Mouse (Mus musculus) ovary, adult 2 months (tissue): Measurements from ENCODE around the gene Rabl2. TPM values are rescaled to one million over a fixed set of nuclear protein-coding genes. Genes with fewer than 3 reads are reported as not detected.

Source experiments
- polyA plus RNA-seq: library from polyadenylated mRNA; depleted of rRNA; stranded (reverse); fragments of >200 nt; gene quantifications from 2 replicates; pipeline ENCODE4 v1.2.3, GENCODE M21; 2012; rRNA removed

Rabl2 gene
- polyA plus RNA-seq, result 25.7 and 33.3 TPM in 2 replicates

GRCm38 (mm10) chr15:89591723-89592455, at the start of gene Rabl2:
Gene Rabl2, minus strand, starts transcription at chr15:89591923.

GRCm38 (mm10) chr15:89568114-89568513, 23.6 kb downstream of the Rabl2 start, which contains the start of gene Acr:
Gene Acr, plus strand, starts transcription at chr15:89568326.

Other genes with a start within 250 kb of the Rabl2 start
- gene Lmf2, start 236.3 kb downstream of the Rabl2 start, polyA plus RNA-seq, result 61.3 and 76.7 TPM in 2 replicates
- gene Ncaph2, start 236.2 kb downstream of the Rabl2 start, polyA plus RNA-seq, result 210 and 215 TPM in 2 replicates
- 108 and 113 TPM in 2 replicates for gene Sco2, start 218.1 kb downstream of the Rabl2 start, polyA plus RNA-seq
- gene Tymp, start 214.9 kb downstream of the Rabl2 start, polyA plus RNA-seq, result 22.0 and 32.3 TPM in 2 replicates
- 89.5 and 107 TPM in 2 replicates for gene Odf3b, start 212.6 kb downstream of the Rabl2 start, polyA plus RNA-seq
- 0.17 and 0.18 TPM in 2 replicates for gene Klhdc7b, start 207.0 kb downstream of the Rabl2 start, polyA plus RNA-seq
- not detected in 2 replicates for gene Syce3, start 181.4 kb downstream of the Rabl2 start, polyA plus RNA-seq
- gene Cpt1b, start 166.1 kb downstream of the Rabl2 start, polyA plus RNA-seq, result 1.3 and 1.9 TPM in 2 replicates
- 0.79 and 0.86 TPM in 2 replicates for gene C730034F03Rik, start 162.3 kb downstream of the Rabl2 start, polyA plus RNA-seq
- gene Gm44502, start 162.2 kb downstream of the Rabl2 start, polyA plus RNA-seq, result 1.8 and 3.8 TPM in 2 replicates
- 40.5 and 57.3 TPM in 2 replicates for gene Chkb, start 162.0 kb downstream of the Rabl2 start, polyA plus RNA-seq
- 0.33 and 0.51 TPM in 2 replicates for gene Mapk8ip2, start 138.0 kb downstream of the Rabl2 start, polyA plus RNA-seq
- 38.4 and 43.7 TPM in 2 replicates for gene Arsa, start 114.5 kb downstream of the Rabl2 start, polyA plus RNA-seq
- 29.6 and 30.5 TPM in 2 replicates for gene Shank3, start 92.3 kb downstream of the Rabl2 start, polyA plus RNA-seq
- 1.2 and 1.8 TPM in 2 replicates for gene Acr, start 23.6 kb downstream of the Rabl2 start, polyA plus RNA-seq
- gene Syt10, start 249.9 kb upstream of the Rabl2 start, polyA plus RNA-seq, result 0.50 and 0.66 TPM in 2 replicates